Mouse (Mus musculus) kidney, postnatal 0 days (tissue): ENCODE data around the gene Fbln7. TPM values are rescaled to one million over a fixed set of nuclear protein-coding genes. Genes with fewer than 3 reads are reported as not detected.

Experiments used
- ATAC-seq: fragments of 200-750 bp; cut with Nextera tagmentation; replicated peaks from 2 replicates; pipeline ENCODE4 v1.8.0; 2017; ENCODE audit warnings: low read depth, moderate number of reproducible peaks, moderate TSS enrichment, moderate library complexity; ENCODE audit not compliant: low FRiP score
- DNase-seq: peaks from one replicate; pipeline ENCODE4 v3.0.0-alpha.2; 2016; ENCODE audit warnings: low spot score
- H3K27ac ChIP-seq: fragments of 300-500 bp; sonication (generic); 2 replicates; pipeline ENCODE4 v1.5.1; 2014; ENCODE audit warnings: mild to moderate bottlenecking
- H3K27me3 ChIP-seq: fragments of 300-500 bp; sonication (generic); 2 replicates; pipeline ENCODE4 v1.6.1; 2014; ENCODE audit warnings: low read length, mixed read lengths; ENCODE audit not compliant: insufficient read depth
- H3K36me3 ChIP-seq: fragments of 300-500 bp; sonication (generic); 2 replicates; pipeline ENCODE4 v1.6.1; 2014; ENCODE audit warnings: low read length, mixed read lengths; ENCODE audit not compliant: insufficient read depth
- H3K4me1 ChIP-seq: fragments of 300-500 bp; sonication (generic); replicated peaks from 2 replicates; pipeline ENCODE4 v1.6.1; 2014; ENCODE audit warnings: antibody characterized with exemption, low read length, mixed read lengths; ENCODE audit not compliant: insufficient read depth
- H3K4me2 ChIP-seq: fragments of 300-500 bp; sonication (generic); 2 replicates; pipeline ENCODE4 v1.6.1; 2014; ENCODE audit warnings: mild to moderate bottlenecking, low read length, moderate library complexity, mixed read lengths
- H3K4me3 ChIP-seq: fragments of 300-500 bp; sonication (generic); replicated peaks from 2 replicates; pipeline ENCODE4 v1.5.1; 2014; ENCODE audit warnings: low read depth, low read length
- H3K9ac ChIP-seq: fragments of 300-500 bp; sonication (generic); 2 replicates; pipeline ENCODE4 v1.6.1; 2014; ENCODE audit warnings: low read depth, low read length
- H3K9me3 ChIP-seq: fragments of 300-500 bp; sonication (generic); replicated peaks from 2 replicates; pipeline ENCODE4 v1.6.1; 2016; ENCODE audit warnings: low read length, inconsistent platforms, mixed read lengths
- CTCF ChIP-seq: IDR thresholded peaks from 2 replicates; pipeline ENCODE4 v1.5.1; 2016; ENCODE audit warnings: antibody characterized with exemption, low read depth, mild to moderate bottlenecking, moderate library complexity
- WGBS: fragments of 180-500 bp; shearing (Covaris S2); extraction: QIAGEN DNeasy Blood & Tissue Kit; methylation state at CpG from one replicate; pipeline ENCODE4 v1.1.7; 2014; 5-methylcytosine and 5-hydroxymethylcytosine counted together
- polyA plus RNA-seq: library from polyadenylated mRNA; unstranded; fragments of >200 nt; fragmentation: Nextera tagmentation; extraction: Ambion mirVana; gene quantifications from 2 replicates; pipeline ENCODE4 v1.2.1, GENCODE M21; 2015

The Fbln7 gene
- polyA plus RNA-seq, 1 experiment from 2014 or later: 8.0 TPM

GRCm38 (mm10) chr2:128863777-128864331, 1.1 kb downstream of the Fbln7 start:
- peak; percentile 59 for TF ChIP-seq CTCF
- H3K36me3 ChIP-seq: no peaks in the 10 kb centered on the region
- no peaks in the 10 kb centered on the region for H3K27me3 ChIP-seq
- peak; percentile 79 for ATAC-seq
- no peaks in the 10 kb centered on the region for H3K9me3 ChIP-seq
- peak overlapping the region; percentile 45 for H3K9ac ChIP-seq
- no peaks in the 10 kb centered on the region for H3K4me1 ChIP-seq
- peak; percentile 86 for DNase-seq
- under 1% methylated on average over 32 of the region's 38 CpGs for WGBS
- H3K4me3 ChIP-seq: peak overlapping the region; percentile 47
- H3K27ac ChIP-seq: no peak overlapping the region
- peak overlapping the region; percentile 86 for H3K4me2 ChIP-seq

DNA sequence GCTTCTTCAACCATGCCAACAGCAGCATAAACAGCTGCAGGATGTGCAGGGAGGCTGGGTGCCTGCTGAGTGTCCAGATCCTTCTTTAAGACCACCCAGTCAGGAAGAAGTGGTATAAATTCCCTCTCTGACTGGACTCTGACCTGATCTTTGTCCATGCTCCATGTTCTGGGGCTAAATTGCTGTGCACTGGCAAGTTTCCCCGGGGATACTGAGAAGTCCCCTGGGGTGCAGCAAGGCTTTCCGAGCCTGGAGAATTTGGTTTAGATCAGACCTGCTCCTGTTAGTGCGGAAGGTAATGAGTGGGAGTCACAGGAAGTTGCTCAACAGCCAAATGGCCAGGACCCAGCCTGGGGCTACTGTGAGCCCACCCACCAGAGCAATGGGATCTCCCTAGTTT, 2.3 kb downstream of the Fbln7 start:
- Histone ChIP-seq H3K9me3 (no peaks in the 10 kb centered on the region), H3K9ac (no peak overlapping the region), H3K27me3 (no peaks in the 10 kb centered on the region), H3K4me2 (no peak overlapping the region), H3K36me3 (no peaks in the 10 kb centered on the region), H3K4me3 (no peak overlapping the region), H3K4me1 (no peaks in the 10 kb centered on the region; the same call in 1 of the 2 replicates), H3K27ac (no peak overlapping the region)
- no peak for TF ChIP-seq CTCF
- ATAC-seq (no peak), DNase-seq (peak; percentile 4)
- WGBS: 11% methylated on average over 3 of the region's 3 CpGs

- TF ChIP-seq CTCF: no peak
- DNase-seq: no peak
- Histone ChIP-seq H3K9ac (no peak overlapping the region), H3K4me3 (no peak overlapping the region), H3K36me3 (no peaks in the 10 kb centered on the region), H3K27ac (no peak overlapping the region), H3K4me1 (no peaks in the 10 kb centered on the region; the same call in 1 of the 2 replicates), H3K4me2 (no peak overlapping the region), H3K9me3 (no peaks in the 10 kb centered on the region), H3K27me3 (no peaks in the 10 kb centered on the region)
- no peak for ATAC-seq
- 61% methylated on average over 8 of the region's 8 CpGs for WGBS
Observed at GRCm38 (mm10) chr2:128871656-128872055, 8.9 kb downstream of the Fbln7 start.

- no peak overlapping the region for H3K4me2 ChIP-seq
- H3K27ac ChIP-seq: no peak overlapping the region
- WGBS: 99% methylated on average over 9 of the region's 9 CpGs
- no peak for DNase-seq
- no peaks in the 10 kb centered on the region for H3K9me3 ChIP-seq
- no peak for ATAC-seq
- H3K4me1 ChIP-seq: no peaks in the 10 kb centered on the region; the same call in 1 of the 2 replicates
- H3K36me3 ChIP-seq: no peaks in the 10 kb centered on the region
- H3K27me3 ChIP-seq: no peaks in the 10 kb centered on the region
- TF ChIP-seq CTCF: no peak
- no peak overlapping the region for H3K4me3 ChIP-seq
- no peak overlapping the region for H3K9ac ChIP-seq
Observed at GRCm38 (mm10) chr2:128872256-128872655, 9.5 kb downstream of the Fbln7 start.

DNA sequence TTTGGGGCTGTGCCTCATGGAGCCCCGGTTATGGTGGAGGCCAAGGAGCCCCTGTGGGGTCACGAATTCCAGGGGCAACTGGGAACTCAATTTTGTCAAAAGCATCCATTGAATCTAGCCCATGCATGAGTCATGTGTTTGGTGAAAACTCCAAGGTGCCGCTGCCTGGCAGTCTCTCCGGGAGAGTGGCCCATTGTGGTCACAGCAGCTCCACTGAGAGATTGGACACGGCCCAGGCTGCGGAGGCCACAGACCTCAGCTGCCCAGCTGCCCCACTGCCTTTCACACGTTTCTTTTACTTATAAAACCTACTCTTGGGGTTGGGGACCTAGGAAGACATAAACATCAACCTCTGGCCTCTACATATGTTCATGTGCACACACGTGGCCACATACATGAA, 12.7 kb downstream of the Fbln7 start:
- H3K4me1 ChIP-seq: no peaks in the 10 kb centered on the region
- ATAC-seq: no peak
- no peaks in the 10 kb centered on the region for H3K27me3 ChIP-seq
- no peak for DNase-seq
- no peaks in the 10 kb centered on the region for H3K36me3 ChIP-seq
- no peak overlapping the region for H3K4me3 ChIP-seq
- no peaks in the 10 kb centered on the region for H3K9me3 ChIP-seq
- no peak overlapping the region for H3K27ac ChIP-seq
- H3K9ac ChIP-seq: no peak overlapping the region
- 83% methylated on average over 8 of the region's 8 CpGs for WGBS
- no peak overlapping the region for H3K4me2 ChIP-seq
- no peak for TF ChIP-seq CTCF

DNA sequence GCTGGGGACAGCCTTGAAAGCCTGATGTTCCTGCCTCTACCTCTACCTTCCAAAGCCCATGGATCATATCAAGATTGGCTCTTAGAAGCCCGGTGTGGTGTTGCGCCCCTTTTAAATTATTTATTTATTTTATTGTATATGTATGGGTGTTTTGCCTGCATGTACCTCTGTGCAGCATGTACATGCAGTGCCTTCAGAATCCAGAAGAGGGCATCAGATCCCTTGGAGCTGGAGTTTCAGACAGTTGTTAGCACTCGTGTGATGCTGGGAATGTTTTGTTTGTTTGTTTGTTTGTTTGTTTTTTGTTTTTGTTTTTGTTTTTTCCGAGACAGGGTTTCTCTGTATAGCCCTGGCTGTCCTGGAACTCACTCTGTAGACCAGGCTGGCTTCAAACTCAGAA, 18.5 kb downstream of the Fbln7 start:
- DNase-seq (no peak), ATAC-seq (no peak)
- Histone ChIP-seq H3K4me3 (no peak overlapping the region), H3K27me3 (no peaks in the 10 kb centered on the region), H3K9ac (no peak overlapping the region), H3K9me3 (no peaks in the 10 kb centered on the region), H3K27ac (no peak overlapping the region), H3K36me3 (no peaks in the 10 kb centered on the region), H3K4me1 (no peaks in the 10 kb centered on the region), H3K4me2 (no peak overlapping the region)
- 79% methylated on average over 4 of the region's 4 CpGs for WGBS
- peak; percentile 52; the same call in 1 of the 2 replicates for TF ChIP-seq CTCF
